Mouse (Mus musculus) erythroblast, embryonic 14.5 days (primary cell): ENCODE results near the gene Ppm1l.

Experiments
- GATA1 ChIP-seq: IDR thresholded peaks from 2 replicates; pipeline ENCODE4 v1.6.1; 2012; ENCODE audit warnings: low read length, inconsistent platforms, mixed read lengths
- TAL1 ChIP-seq: IDR thresholded peaks from 3 replicates; pipeline ENCODE4 v1.6.1; 2012; ENCODE audit warnings: low read length, inconsistent platforms, mixed read lengths

DNA sequence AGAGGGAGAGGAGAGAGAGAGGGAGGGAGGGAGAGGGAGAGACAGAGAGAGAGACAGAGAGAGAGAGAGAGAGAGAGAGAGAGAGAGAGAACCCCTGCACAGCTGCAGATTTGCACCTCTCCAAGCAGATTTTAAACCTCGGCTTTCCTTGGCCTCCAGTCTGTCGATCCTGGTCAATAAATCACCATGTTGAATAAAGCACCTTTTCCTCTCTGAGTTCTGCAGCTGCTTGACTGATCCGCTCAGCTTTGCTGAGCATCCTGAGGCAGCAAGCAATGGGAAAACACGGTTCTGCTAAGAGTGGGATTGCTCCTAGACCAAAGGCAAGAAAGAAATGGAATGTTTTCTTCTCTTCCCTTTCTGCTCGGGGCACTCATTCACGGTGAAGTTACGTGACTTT is 195.7 kb downstream of the Ppm1l start:
- TF ChIP-seq GATA1 (no peak), TAL1 (no peak)
